Mouse (Mus musculus): ENCODE measurements around the gene Pou6f1.
A peak's percentile ranks its signal among the peaks of the same experiment; 100 is the strongest.
"Not testable (repeated sequence)": the region's sequence is repeated elsewhere in the genome, so short reads cannot be mapped to it uniquely, and the experiment has no call there.

Gene Pou6f1

GRCm38 (mm10) chr15:100616221-100616620, 16.4 kb upstream of the Pou6f1 start:
- no peak for DNase-seq

DNA sequence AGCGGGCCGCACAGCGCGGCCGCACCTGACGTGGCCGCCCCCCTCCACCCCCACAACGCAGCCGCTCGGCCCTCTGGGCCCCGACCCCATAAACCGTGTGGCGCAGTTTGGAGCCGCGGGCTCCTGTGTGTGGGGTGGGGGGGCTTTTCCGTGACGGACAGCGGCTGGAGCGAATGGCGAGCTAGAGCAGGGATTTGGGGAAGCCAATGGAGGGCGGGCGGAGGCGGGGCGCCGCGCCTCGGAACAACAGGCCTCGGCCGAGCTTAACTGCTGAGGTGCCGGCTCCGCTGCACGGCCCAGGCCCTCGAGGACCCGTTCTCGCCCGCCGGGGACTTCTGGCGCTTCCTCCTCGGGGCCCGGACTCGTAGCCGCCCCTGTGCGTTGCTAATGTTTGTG, 16.0 kb upstream of the Pou6f1 start:
- DNase-seq = peak; percentile 94

- peak; percentile 100 for DNase-seq
Measured at GRCm38 (mm10) chr15:100614996-100615824, 15.4 kb upstream of the Pou6f1 start, which contains the start of gene Dazap2. TSS of gene Dazap2 (plus strand) at chr15:100615349.

DNA sequence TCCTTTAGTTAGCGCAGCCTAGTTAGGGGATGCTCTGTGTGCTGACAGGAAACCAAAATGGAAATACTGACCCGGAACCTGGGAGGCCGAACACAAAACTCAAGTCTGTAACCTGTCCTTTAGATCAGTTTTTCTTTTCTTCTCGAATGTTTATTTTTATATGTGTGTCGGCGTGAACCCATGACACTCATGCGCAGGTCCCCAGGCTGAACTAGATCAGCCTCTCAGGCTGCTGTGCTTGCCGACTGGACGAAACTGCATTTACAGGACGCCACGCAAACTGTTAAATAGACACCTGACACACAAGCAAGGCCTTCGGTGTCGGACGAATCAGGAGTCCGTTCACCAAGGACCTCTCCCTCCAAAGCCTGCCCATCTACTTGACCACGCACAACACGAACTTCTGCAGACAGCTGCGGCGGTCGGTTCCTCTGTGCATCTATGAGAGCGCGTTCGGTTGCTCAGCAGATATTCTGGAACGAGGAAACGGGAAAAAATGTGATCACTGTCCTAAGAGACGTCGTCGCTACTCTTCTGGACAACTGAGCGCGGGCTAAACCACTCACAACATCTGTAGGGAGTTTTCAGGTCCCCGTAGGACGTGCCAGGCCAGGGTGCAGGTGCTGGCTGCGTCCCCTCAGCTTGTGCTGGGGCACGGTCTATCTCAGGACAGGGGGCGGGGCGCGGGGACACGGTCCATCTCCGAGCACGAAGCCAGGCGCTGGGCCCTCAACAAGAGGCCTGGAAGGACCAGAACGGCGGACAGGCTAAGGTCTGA, 14.6 kb upstream of the Pou6f1 start:
- DNase-seq = no peak

GRCm38 (mm10) chr15:100613584-100613983, 13.8 kb upstream of the Pou6f1 start:
- peak; percentile 85 for DNase-seq

GRCm38 (mm10) chr15:100612432-100612831, 12.6 kb upstream of the Pou6f1 start:
- peak; percentile 48 for DNase-seq

DNA sequence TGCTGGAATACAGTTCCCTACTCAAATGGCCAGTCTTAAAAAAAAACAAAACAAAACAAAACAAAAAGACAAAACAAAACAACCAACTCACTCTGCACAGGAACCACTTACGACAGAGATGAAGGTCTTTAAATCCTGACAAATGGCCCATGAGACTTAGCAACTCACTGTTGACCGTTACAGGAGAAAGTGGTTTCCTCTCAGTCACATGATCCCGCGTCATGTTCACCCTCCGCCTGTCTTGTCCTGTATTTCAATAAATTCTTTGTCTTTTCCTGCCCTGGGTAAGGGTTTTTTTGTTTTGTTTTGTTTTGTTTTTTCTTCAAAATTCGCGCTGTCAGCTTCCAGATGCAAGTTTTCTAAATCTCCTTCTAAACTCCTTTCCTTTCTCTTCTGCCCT, 12.2 kb upstream of the Pou6f1 start:
- DNase-seq = no peak

DNA sequence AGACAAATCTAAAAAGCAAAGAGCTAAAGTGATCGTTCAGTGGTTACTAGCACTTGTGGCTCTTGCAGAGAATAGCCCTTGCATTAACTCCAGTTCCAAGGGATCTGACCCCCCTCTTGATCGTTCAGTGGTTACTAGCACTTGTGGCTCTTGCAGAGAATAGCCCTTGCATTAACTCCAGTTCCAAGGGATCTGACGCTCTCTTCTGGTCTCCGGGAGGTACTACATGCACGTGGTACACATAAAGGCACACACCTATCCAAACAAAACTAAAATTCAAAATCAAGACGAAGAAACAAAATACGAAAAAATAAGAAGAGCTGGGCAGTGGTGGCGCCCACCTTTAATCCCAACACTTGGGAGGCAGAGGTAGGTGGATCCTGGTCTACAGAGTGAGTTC, 6.9 kb upstream of the Pou6f1 start:
- not testable (repeated sequence) for DNase-seq

DNA sequence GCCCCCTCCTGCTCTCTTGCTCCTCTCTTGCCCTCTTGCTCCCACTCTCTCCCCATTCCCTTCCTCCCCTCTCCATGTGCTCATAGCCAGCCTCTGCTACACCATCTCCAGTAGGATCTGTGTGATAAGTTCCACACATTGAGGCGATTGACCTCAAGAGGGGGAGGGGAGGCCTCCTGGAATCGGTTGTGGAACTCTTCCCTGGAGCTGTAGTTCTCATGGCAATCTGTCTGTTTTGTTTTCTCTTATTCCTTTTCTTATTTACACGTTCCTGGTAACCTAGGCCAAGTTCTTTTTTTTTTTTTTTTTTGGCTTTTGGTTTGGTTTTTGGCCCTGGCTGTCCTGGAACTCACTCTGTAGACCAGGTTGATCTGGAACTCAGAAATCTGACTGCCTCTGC, 1.9 kb upstream of the Pou6f1 start:
- DNase-seq = no peak

DNA sequence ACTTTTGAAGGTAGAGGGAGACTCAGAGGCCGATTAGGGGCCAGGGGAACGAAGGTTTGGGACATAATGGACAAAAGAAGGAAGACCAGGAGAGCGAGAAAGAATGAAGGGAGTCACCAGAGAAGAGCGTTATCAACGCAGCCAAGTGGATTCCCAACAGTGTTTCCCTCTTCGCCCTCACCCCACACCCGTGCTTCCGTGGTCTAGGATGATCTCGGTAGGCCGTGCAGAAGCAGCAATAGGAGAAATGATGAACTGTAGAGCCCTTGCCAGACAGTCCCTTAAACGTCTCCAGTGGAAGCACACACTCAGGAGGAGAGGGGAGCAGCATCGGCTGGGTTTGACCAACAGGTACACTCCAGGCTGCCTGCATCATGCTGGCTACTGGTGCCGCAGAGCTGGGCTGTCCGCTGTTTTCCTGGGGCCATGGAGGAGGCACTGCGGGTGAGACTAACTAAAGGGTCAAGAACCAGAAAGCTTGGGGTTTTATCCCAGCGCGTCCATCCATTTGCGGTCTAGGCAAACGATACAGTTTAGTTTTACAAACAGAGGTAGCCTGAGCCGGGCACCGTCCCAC, 1.0 kb upstream of the Pou6f1 start:
- DNase-seq = no peak

GRCm38 (mm10) chr15:100600047-100600695, 387 bp upstream of the Pou6f1 start:
- peak; percentile 46 for DNase-seq

DNA sequence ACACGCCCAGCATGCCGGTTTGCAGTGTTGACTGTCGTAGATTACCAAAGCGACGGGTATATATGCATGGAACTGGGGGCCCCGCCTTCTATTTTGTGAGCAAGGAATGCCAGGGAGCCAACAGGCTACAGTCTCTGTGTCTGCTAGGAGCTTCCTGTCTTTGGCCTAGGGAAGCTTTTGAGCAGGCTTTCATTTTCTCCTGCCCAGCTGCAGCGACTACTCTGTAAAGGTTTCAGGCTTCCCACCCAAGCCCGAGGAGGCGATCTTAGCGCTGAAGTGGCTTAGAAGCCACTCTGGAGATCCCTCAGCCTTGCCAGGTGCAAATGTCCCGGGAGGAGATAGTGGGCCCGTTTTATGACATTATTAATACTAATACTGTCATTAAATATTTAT, 905 bp downstream of the Pou6f1 start:
- no peak for DNase-seq

- DNase-seq = no peak
Measured at GRCm38 (mm10) chr15:100598287-100598882, 1.4 kb downstream of the Pou6f1 start.

DNA sequence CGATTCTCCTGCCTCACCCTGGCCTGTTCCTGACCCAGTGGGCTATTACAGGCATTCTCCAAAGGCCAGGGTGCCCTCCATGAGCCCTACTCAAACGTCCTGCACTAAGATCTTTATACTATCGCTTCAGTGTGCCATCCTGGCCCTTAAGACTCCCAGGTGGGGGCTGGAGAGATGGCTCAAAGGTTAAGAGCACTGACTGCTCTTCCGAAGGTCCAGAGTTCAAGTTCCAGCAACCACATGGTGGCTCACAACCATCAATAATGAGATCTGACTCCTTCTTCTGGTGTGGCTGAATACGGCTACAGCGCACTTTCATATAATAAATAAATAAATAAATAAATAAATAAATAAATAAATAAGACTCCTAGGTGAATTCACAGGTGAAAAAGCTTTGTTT, 7.0 kb downstream of the Pou6f1 start:
- no peak for DNase-seq

GRCm38 (mm10) chr15:100590436-100590835, 9.3 kb downstream of the Pou6f1 start:
- no peak for DNase-seq

DNA sequence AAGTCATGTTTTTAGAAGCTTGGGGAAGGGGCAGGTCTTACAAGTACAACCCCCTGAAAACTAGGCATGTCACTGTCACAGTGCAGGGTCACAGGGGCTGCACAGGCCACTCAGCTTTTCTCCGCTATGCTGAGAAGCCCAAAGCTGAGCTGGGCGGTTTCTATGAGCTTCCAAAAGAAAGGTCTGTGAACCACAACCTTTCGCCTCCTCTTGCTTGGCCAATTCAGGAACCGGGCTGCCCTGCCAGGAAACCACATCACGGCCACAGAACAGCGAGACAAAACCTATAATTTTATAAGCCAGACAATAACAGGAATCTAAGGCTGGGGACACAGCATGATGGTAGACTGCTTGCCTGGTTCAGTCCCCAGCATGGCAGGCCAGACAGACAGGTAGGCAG, 11.5 kb downstream of the Pou6f1 start:
- DNase-seq = no peak

DNA sequence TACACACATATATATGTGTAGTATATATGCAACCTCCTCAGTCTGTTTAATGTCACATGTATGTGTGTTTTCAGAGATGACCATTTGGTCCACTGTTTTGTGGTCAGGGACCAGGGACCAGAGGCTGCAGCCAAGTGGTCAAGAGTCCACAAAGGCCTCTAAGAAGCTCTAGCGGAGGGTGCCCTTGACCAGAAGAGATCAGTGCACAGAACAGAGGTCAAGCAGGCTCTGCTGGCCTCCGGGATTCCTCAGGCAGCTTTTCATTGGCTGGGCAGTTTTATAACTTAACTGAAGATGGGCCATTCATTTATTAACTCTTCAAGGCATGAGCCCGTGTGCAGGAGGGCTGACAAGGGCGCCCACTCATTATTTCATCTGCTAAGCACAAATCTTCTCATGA, 12.6 kb downstream of the Pou6f1 start:
- no peak for DNase-seq

DNA sequence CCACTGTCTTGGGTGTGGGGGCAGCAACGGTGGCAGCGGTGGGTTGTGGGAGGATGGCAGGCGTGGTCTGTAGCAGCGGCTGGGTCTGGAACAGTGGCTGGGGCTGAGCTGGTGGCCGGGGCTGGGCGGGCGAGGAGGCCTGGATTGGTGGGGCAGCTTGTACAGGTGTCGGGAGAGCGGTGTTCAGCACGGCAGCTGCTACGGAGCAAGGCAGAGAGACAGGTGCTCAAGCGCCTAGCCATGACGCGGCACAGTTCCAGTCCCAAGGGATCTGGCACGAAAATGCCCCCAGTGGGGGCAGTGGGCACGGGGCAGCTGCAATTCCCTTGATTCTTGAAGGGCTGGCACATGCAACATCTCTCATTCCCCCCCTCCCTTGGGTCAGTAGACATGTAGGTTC, 13.9 kb downstream of the Pou6f1 start:
- no peak for DNase-seq

GRCm38 (mm10) chr15:100580108-100580507, 19.7 kb downstream of the Pou6f1 start:
- no peak for DNase-seq

DNA sequence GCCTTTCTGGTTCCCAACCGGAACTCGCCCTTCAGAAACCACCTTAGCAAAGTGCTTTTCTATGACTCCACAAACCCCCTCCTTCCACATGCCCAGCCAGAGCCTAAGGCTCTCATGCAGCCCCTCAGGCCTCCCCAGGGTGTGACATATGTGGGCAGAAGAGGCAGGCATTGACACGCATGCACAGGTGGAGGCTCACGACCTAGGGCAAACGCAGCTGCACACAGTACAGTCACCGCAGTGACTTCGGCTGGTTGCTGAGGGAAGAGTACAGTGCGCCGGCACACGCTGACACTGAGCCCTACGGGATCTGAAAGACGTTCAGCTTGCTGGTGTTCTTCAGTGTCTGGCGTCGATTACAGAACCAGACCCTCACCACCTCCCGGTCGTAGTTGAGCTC, 21.8 kb downstream of the Pou6f1 start:
- DNase-seq = no peak

DNA sequence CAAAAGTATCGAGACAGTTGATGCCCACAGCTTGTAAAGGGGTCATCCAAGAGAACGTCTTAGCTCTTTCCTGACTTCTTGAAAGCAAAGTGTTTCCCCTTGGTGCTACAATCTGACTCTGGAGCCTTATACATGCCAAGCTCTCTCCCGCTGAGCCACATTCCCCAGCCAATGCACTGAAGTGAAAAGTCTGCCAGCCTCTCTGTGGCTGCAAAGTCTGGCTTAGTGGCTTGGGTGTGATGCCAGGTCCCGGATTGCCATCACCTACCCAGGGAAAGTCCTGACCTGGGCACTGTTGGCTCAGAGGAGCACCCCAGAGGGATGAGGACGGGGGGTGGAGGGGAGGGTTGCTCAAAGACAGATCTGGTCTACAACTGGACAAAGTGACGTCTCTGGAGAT, 23.0 kb downstream of the Pou6f1 start:
- DNase-seq = no peak

DNA sequence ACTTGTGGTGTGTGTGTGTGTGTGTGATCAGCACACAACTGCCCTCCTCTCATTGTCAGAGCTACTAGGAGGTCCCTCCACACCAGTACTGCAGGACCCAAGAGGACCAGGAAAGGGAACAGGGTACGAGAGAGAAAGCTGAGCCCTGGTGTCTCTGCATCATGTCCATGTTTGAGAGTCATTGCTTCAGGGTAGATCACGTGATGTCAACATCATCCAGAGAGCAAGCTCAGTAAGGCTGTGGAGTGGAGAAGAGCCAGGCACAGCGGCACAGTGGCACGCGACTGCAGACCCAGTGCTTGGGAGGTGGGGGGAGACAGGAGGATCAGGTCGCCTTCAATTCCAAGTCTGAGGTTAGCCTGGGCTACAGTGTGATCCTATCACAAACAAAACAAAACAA, 23.4 kb downstream of the Pou6f1 start:
- no peak for DNase-seq

GRCm38 (mm10) chr15:100575366-100575765, 24.4 kb downstream of the Pou6f1 start:
- DNase-seq = no peak

Data from liver (tissue).